Mouse (Mus musculus): ENCODE measurements around the gene Auts2.

DNA sequence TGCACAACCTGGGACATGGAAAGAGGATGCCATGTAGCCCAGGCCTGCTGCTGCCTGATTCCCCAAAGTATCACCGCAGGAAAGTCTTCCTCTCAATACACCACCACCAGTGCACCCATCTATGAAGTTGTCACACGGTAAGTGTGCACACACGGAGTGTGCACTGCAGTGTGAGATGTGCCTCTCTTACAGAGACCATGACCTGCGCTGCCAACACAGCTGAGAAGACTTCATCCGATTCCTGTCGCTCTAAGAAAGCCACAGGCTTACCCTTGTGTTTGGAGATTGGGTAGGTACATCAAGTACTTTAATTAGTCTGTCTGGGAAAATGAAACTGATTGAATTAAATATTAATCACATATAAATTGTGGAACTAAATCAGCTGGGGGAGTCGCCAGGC, 878.5 kb downstream of the Auts2 start:
- no peak for TF ChIP-seq CTCF (conservative IDR thresholded peaks at IDR 0.05; ENCODE audit: insufficient read depth, insufficient read length, low read depth, low read length)
- no peak for TF ChIP-seq POLR2A (IDR thresholded peaks at IDR 0.05; ENCODE audit: low read depth, low read length)

Data from kidney, adult 2 months (tissue).